Mouse (Mus musculus): ENCODE measurements around the gene Eif3c. TPM values are rescaled to one million over a fixed set of nuclear protein-coding genes. Genes with fewer than 3 reads are reported as not detected.

The Eif3c gene
- 257 and 289 TPM in 2 replicates for total RNA-seq (2012; rRNA removed)

DNA sequence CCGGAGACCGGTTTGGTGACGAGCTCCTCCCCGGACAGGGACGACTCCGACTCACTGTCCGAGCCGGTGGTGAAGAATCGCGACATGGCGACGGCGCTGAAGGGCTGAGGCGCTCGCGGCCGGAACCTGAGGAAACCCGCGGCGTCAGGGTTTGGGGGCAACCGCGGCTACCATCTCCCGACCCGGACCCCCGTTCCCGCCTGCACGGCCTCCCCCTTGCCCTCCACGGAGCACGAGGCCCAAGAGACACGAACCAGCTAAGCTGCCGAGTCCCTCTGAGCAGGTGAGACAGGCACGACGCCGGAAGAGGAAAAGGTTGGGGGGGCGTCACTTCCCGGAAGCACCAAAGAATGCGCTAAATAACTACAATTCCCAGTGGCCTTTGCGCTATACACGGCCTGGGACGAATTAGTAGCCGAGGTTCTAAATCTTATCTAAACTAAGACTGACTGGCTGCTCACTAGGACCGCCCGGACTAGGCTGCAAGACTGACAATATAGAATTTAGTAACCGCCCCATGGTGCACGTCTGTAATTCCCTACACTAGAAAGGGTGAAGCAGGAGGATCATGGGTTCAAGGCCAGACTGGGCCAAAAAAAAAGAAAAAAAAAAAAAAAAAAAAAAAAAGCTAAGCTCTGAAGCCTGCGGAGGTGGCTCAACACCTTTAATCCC, at the start of gene Eif3c:
Gene Eif3c, minus strand, starts transcription at position 318 of the 672 bp plus-strand sequence.
- in situ Hi-C loops (cut with MboI; ENCODE audit: low sequenced_read_pairs in 2 of 2, unreplicated experiment in 2 of 2): no loop called here
- Histone ChIP-seq H3K27ac (ENCODE audit: insufficient read depth, low read depth, low read length, poor library complexity, severe bottlenecking) (peak within 1 kb of the TSS; percentile 61), H3K9ac (ENCODE audit: insufficient read depth, low read depth, low read length, poor library complexity, severe bottlenecking) (peak within 1 kb of the TSS; percentile 98)

DNA sequence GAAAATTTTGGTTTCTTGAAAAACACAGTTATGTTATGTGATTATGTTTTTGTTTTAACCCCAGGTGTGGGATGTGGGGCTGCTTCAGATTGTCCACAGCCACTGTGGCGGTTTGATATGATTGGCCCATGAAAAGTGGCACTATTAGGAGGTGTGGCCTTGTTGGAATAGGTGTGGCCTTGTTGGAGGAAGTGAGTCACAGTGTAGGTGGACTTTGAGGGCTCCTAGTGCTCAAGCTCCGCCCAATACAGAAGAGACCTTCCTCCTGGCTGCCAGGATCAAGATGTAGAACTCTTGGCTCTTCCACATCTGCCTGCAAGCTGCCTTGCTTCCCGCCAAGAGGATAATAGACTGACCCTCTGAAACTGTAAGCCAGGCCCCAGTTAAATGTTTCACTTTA, 46.5 kb upstream of the Eif3c start:
- TF ChIP-seq HCFC1 (IDR thresholded peaks at IDR 0.05; ENCODE audit: borderline replicate concordance, insufficient read depth, low read length) (no peak), ZC3H11A (IDR thresholded peaks at IDR 0.05; ENCODE audit: borderline replicate concordance, low read depth, low read length) (no peak), MAFK (IDR thresholded peaks at IDR 0.05; ENCODE audit: insufficient read depth, low read depth, low read length) (no peak), CHD2 (IDR thresholded peaks at IDR 0.05; ENCODE audit: low read depth, low read length) (no peak), ZNF384 (IDR thresholded peaks at IDR 0.05; ENCODE audit: low read depth, low read length) (no peak)
- H3K36me3 ChIP-seq (ENCODE audit: control insufficient read depth, insufficient read depth, low read length, poor library complexity, severe bottlenecking): no peaks in the 10 kb centered on the region

More for the DNA sequence above, at the start of gene Eif3c:
- Histone ChIP-seq H3K4me1 (ENCODE audit: control insufficient read depth in 2 of 2, insufficient read depth in 2 of 2, low read length in 2 of 2, poor library complexity in 1 of 2) (no peaks in the 10 kb centered on the region), H3K4me3 (ENCODE audit: insufficient read depth in 1 of 2, low read depth in 1 of 2, low read length in 2 of 2, poor library complexity in 1 of 2, severe bottlenecking in 1 of 2) (peak within 1 kb of the TSS; percentile 93 to 98), H3K9me3 (ENCODE audit: control insufficient read depth, insufficient read depth, low read depth, low read length) (no peaks in the 10 kb centered on the region), H3K36me3 (ENCODE audit: control insufficient read depth, insufficient read depth, low read length, poor library complexity, severe bottlenecking) (peaks cover 29% of the 10 kb centered on the region)
- no peak for TF ChIP-seq ZC3H11A (IDR thresholded peaks at IDR 0.05; ENCODE audit: borderline replicate concordance, low read depth, low read length)
- TF ChIP-seq ZNF384 (IDR thresholded peaks at IDR 0.05; ENCODE audit: low read depth, low read length): peak; percentile 96
- peak; percentile 94 for TF ChIP-seq HCFC1 (IDR thresholded peaks at IDR 0.05; ENCODE audit: borderline replicate concordance, insufficient read depth, low read length)
- DNase-seq (ENCODE audit: low read depth, low spot score): peak; percentile 87

DNA sequence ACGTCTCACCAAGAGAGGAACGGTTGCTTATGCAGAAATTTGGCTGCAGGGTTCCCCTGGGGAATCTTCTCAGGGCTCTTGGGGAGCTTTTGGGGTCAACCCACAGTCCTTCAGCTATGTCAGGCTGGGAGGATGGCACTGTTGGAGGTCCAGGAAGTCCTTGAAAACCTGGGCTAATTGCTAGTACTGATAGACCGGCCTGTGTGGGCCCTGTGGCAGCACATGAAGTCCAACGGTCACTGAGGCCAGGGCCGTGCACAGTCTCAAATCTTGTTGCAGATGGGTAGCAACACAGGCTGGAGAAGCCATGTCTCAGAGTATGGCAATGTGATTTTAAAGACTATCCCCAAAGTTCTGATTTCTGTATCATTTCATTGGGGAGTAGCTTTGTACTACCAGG, 41.6 kb upstream of the Eif3c start:
- DNase-seq (ENCODE audit: low read depth, low spot score): no peak
- no peaks in the 10 kb centered on the region for H3K9me3 ChIP-seq (ENCODE audit: control insufficient read depth, insufficient read depth, low read depth, low read length)
- H3K4me1 ChIP-seq (ENCODE audit: control insufficient read depth in 2 of 2, insufficient read depth in 2 of 2, low read length in 2 of 2, poor library complexity in 1 of 2): no peaks in the 10 kb centered on the region
- H3K4me3 ChIP-seq (ENCODE audit: insufficient read depth in 1 of 2, low read depth in 1 of 2, low read length in 2 of 2, poor library complexity in 1 of 2, severe bottlenecking in 1 of 2): no peak overlapping the region
- TF ChIP-seq ZNF384 (IDR thresholded peaks at IDR 0.05; ENCODE audit: low read depth, low read length) (no peak), CHD2 (IDR thresholded peaks at IDR 0.05; ENCODE audit: low read depth, low read length) (no peak), HCFC1 (IDR thresholded peaks at IDR 0.05; ENCODE audit: borderline replicate concordance, insufficient read depth, low read length) (no peak), MAFK (IDR thresholded peaks at IDR 0.05; ENCODE audit: insufficient read depth, low read depth, low read length) (no peak), ZC3H11A (IDR thresholded peaks at IDR 0.05; ENCODE audit: borderline replicate concordance, low read depth, low read length) (no peak)
- in situ Hi-C loops (cut with MboI; ENCODE audit: low sequenced_read_pairs in 2 of 2, unreplicated experiment in 2 of 2): no loop called here
- H3K9ac ChIP-seq (ENCODE audit: insufficient read depth, low read depth, low read length, poor library complexity, severe bottlenecking): no peak overlapping the region
- H3K27ac ChIP-seq (ENCODE audit: insufficient read depth, low read depth, low read length, poor library complexity, severe bottlenecking): no peak overlapping the region
- H3K36me3 ChIP-seq (ENCODE audit: control insufficient read depth, insufficient read depth, low read length, poor library complexity, severe bottlenecking): no peaks in the 10 kb centered on the region

More for the DNA sequence above, 46.5 kb upstream of the Eif3c start:
- in situ Hi-C loops (cut with MboI; ENCODE audit: low sequenced_read_pairs in 2 of 2, unreplicated experiment in 2 of 2): no loop called here
- DNase-seq (ENCODE audit: low read depth, low spot score): no peak
- no peak overlapping the region for H3K27ac ChIP-seq (ENCODE audit: insufficient read depth, low read depth, low read length, poor library complexity, severe bottlenecking)
- no peak overlapping the region for H3K9ac ChIP-seq (ENCODE audit: insufficient read depth, low read depth, low read length, poor library complexity, severe bottlenecking)
- no peak overlapping the region for H3K4me3 ChIP-seq (ENCODE audit: insufficient read depth in 1 of 2, low read depth in 1 of 2, low read length in 2 of 2, poor library complexity in 1 of 2, severe bottlenecking in 1 of 2)
- no peaks in the 10 kb centered on the region for H3K9me3 ChIP-seq (ENCODE audit: control insufficient read depth, insufficient read depth, low read depth, low read length)
- H3K4me1 ChIP-seq (ENCODE audit: control insufficient read depth in 2 of 2, insufficient read depth in 2 of 2, low read length in 2 of 2, poor library complexity in 1 of 2): no peaks in the 10 kb centered on the region

DNA sequence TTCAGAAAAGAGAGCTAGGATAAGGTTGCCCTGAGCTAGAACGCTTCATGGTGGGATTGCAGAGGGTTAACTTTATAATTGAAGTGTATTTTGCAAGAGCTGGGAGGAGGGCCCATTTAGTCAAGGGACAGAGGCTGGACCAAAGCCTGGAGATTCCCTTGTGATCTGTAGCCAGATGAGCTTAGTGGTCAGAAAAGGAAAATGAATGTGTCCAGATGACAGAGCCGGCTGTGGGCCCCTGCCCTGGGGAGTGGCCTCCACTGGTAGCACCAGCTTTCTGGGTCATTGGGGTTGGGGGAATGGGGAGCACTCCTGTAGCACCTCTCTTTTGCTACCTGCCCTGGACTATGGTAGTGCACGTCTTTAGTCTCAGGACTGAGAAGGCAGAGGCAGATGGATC, 40.9 kb upstream of the Eif3c start:
- Histone ChIP-seq H3K4me1 (ENCODE audit: control insufficient read depth in 2 of 2, insufficient read depth in 2 of 2, low read length in 2 of 2, poor library complexity in 1 of 2) (no peaks in the 10 kb centered on the region), H3K9me3 (ENCODE audit: control insufficient read depth, insufficient read depth, low read depth, low read length) (no peaks in the 10 kb centered on the region), H3K4me3 (ENCODE audit: insufficient read depth in 1 of 2, low read depth in 1 of 2, low read length in 2 of 2, poor library complexity in 1 of 2, severe bottlenecking in 1 of 2) (no peak overlapping the region), H3K36me3 (ENCODE audit: control insufficient read depth, insufficient read depth, low read length, poor library complexity, severe bottlenecking) (no peaks in the 10 kb centered on the region), H3K27ac (ENCODE audit: insufficient read depth, low read depth, low read length, poor library complexity, severe bottlenecking) (no peak overlapping the region), H3K9ac (ENCODE audit: insufficient read depth, low read depth, low read length, poor library complexity, severe bottlenecking) (no peak overlapping the region)
- no peak for TF ChIP-seq MAFK (IDR thresholded peaks at IDR 0.05; ENCODE audit: insufficient read depth, low read depth, low read length)
- TF ChIP-seq HCFC1 (IDR thresholded peaks at IDR 0.05; ENCODE audit: borderline replicate concordance, insufficient read depth, low read length): no peak
- TF ChIP-seq ZNF384 (IDR thresholded peaks at IDR 0.05; ENCODE audit: low read depth, low read length): no peak
- no peak for TF ChIP-seq ZC3H11A (IDR thresholded peaks at IDR 0.05; ENCODE audit: borderline replicate concordance, low read depth, low read length)
- no peak for TF ChIP-seq CHD2 (IDR thresholded peaks at IDR 0.05; ENCODE audit: low read depth, low read length)
- DNase-seq (ENCODE audit: low read depth, low spot score): no peak
- in situ Hi-C loops (cut with MboI; ENCODE audit: low sequenced_read_pairs in 2 of 2, unreplicated experiment in 2 of 2): no loop called here
